Mouse (Mus musculus) monocyte, adult 5-6 weeks (primary cell): ENCODE data around the gene Plaur. TPM values are rescaled to one million over a fixed set of nuclear protein-coding genes. Genes with fewer than 3 reads are reported as not detected.

Source experiments
- total RNA-seq: library from RNA; stranded (forward); fragments of 200-1000, 200-491, 200-594 nt; gene quantifications from 3 replicates; pipeline ENCODE4 v1.2.3, GENCODE M21; 2017

The Plaur gene
- total RNA-seq, 1 experiment from 2014 or later: 286 TPM

Other genes starting within 250 kb of the Plaur start
- gene Zfp109, start 224.9 kb upstream of the Plaur start, total RNA-seq: 1.6 to 2.7 TPM (median 1.8 TPM) in 3 replicates
- 0.87 to 1.5 TPM in 2 of 3 replicates, not detected in the other for gene Zfp108, start 207.7 kb upstream of the Plaur start, total RNA-seq
- gene Zfp93, start 192.1 kb upstream of the Plaur start, total RNA-seq: 1.4 TPM in 1 of 3 replicates, not detected in the others
- 4.6 to 11.1 TPM (median 5.2 TPM) in 3 replicates for gene Zfp61, start 161.3 kb upstream of the Plaur start, total RNA-seq
- gene Zfp94, start 145.8 kb upstream of the Plaur start, total RNA-seq: 2.4 to 4.6 TPM (median 4.5 TPM) in 3 replicates
- 2.3 TPM in 1 of 3 replicates, not detected in the others for gene Tescl, start 128.5 kb upstream of the Plaur start, total RNA-seq
- gene Lypd5, start 113.3 kb upstream of the Plaur start, total RNA-seq: not detected in 3 replicates
- 10.3 to 11.8 TPM (median 11.5 TPM) in 3 replicates for gene Kcnn4, start 92.2 kb upstream of the Plaur start, total RNA-seq
- 20.1 to 30.8 TPM (median 22.6 TPM) in 3 replicates for gene Smg9, start 62.9 kb upstream of the Plaur start, total RNA-seq
- gene Irgc1, start 10.2 kb upstream of the Plaur start, total RNA-seq: 1.7 TPM in 1 of 3 replicates, not detected in the others
- not detected in 3 replicates for gene Cadm4, start 19.5 kb downstream of the Plaur start, total RNA-seq
- 0.95 TPM in 1 of 3 replicates, not detected in the others for gene Zfp428, start 44.5 kb downstream of the Plaur start, total RNA-seq
- 1.1 TPM in 1 of 3 replicates, not detected in the others for gene AC161166.1, start 50.0 kb downstream of the Plaur start, total RNA-seq
- 2.5 to 6.9 TPM (median 2.9 TPM) in 3 replicates for gene Irgq, start 68.2 kb downstream of the Plaur start, total RNA-seq
- gene Pinlyp, start 83.6 kb downstream of the Plaur start, total RNA-seq: not detected in 3 replicates
- 18.0 to 42.4 TPM (median 29.6 TPM) in 3 replicates for gene Xrcc1, start 83.8 kb downstream of the Plaur start, total RNA-seq
- 4.8 to 9.7 TPM (median 7.9 TPM) in 3 replicates for gene Ethe1, start 125.1 kb downstream of the Plaur start, total RNA-seq
- gene Zfp575, start 125.2 kb downstream of the Plaur start, total RNA-seq: not detected in 3 replicates
- 7.5 to 10.6 TPM (median 9.6 TPM) in 3 replicates for gene Phldb3, start 148.3 kb downstream of the Plaur start, total RNA-seq
- gene Lypd3, start 174.1 kb downstream of the Plaur start, total RNA-seq: not detected in 3 replicates
- not detected in 3 replicates for gene Tex101, start 214.2 kb downstream of the Plaur start, total RNA-seq
- gene BC049730, start 246.8 kb downstream of the Plaur start, total RNA-seq: not detected in 3 replicates